Mouse (Mus musculus): ENCODE measurements around the gene 6030408B16Rik.
A peak's percentile ranks its signal among the peaks of the same experiment; 100 is the strongest.

Gene 6030408B16Rik

GRCm38 (mm10) chr15:101293025-101293621 is at the start of gene 6030408B16Rik:
TSS of gene 6030408B16Rik (plus strand) at chr15:101293212.
- DNase-seq (ENCODE audit: low read depth, low spot score): no peak

GRCm38 (mm10) chr15:101244012-101244411 is 49.0 kb upstream of the 6030408B16Rik start:
- no peak for DNase-seq (ENCODE audit: low read depth, low spot score)

GRCm38 (mm10) chr15:101246231-101247154 is 46.5 kb upstream of the 6030408B16Rik start:
- peak; percentile 99 for DNase-seq (ENCODE audit: low read depth, low spot score)

GRCm38 (mm10) chr15:101247155-101247498 is 45.9 kb upstream of the 6030408B16Rik start:
- no peak for DNase-seq (ENCODE audit: low read depth, low spot score)

GRCm38 (mm10) chr15:101248029-101248710 is 44.8 kb upstream of the 6030408B16Rik start:
- no peak for DNase-seq (ENCODE audit: low read depth, low spot score)

- no peak for DNase-seq (ENCODE audit: low read depth, low spot score)
Measured at GRCm38 (mm10) chr15:101250220-101250800, 42.7 kb upstream of the 6030408B16Rik start.

GRCm38 (mm10) chr15:101251930-101252329 is 41.1 kb upstream of the 6030408B16Rik start:
- no peak for DNase-seq (ENCODE audit: low read depth, low spot score)

GRCm38 (mm10) chr15:101252614-101253013 is 40.4 kb upstream of the 6030408B16Rik start:
- DNase-seq (ENCODE audit: low read depth, low spot score): no peak

GRCm38 (mm10) chr15:101253563-101253885 is 39.5 kb upstream of the 6030408B16Rik start:
- DNase-seq (ENCODE audit: low read depth, low spot score): no peak

GRCm38 (mm10) chr15:101253886-101254795 is 38.9 kb upstream of the 6030408B16Rik start, which contains the start of gene Nr4a1:
TSS of gene Nr4a1 (plus strand) at chr15:101254269.
- no peak for DNase-seq (ENCODE audit: low read depth, low spot score)

- DNase-seq (ENCODE audit: low read depth, low spot score): no peak
Measured at GRCm38 (mm10) chr15:101255842-101256462, 37.1 kb upstream of the 6030408B16Rik start.

GRCm38 (mm10) chr15:101256463-101257206 is 36.4 kb upstream of the 6030408B16Rik start:
- no peak for DNase-seq (ENCODE audit: low read depth, low spot score)

GRCm38 (mm10) chr15:101258420-101258819 is 34.6 kb upstream of the 6030408B16Rik start:
- no peak for DNase-seq (ENCODE audit: low read depth, low spot score)

GRCm38 (mm10) chr15:101259922-101260321 is 33.1 kb upstream of the 6030408B16Rik start:
- no peak for DNase-seq (ENCODE audit: low read depth, low spot score)

GRCm38 (mm10) chr15:101260387-101260786 is 32.6 kb upstream of the 6030408B16Rik start:
- DNase-seq (ENCODE audit: low read depth, low spot score): no peak

- DNase-seq (ENCODE audit: low read depth, low spot score): no peak
Measured at GRCm38 (mm10) chr15:101260874-101261622, 32.0 kb upstream of the 6030408B16Rik start.

GRCm38 (mm10) chr15:101262502-101262901 is 30.5 kb upstream of the 6030408B16Rik start:
- no peak for DNase-seq (ENCODE audit: low read depth, low spot score)

- peak; percentile 81 for DNase-seq (ENCODE audit: low read depth, low spot score)
Measured at GRCm38 (mm10) chr15:101266132-101266963, 26.7 kb upstream of the 6030408B16Rik start.
